Mouse (Mus musculus) hindbrain, embryonic 15.5 days (tissue): Measurements from ENCODE around the gene Zc3h7b. TPM values are rescaled to one million over a fixed set of nuclear protein-coding genes. Genes with fewer than 3 reads are reported as not detected.
A peak's percentile ranks its signal among the peaks of the same experiment; 100 is the strongest.

Experiments used
- ATAC-seq: fragments of 200-750 bp; cut with Nextera tagmentation; 2 replicates; pipeline ENCODE4 v1.8.0; 2017; ENCODE audit warnings: low read depth, moderate number of reproducible peaks, moderate TSS enrichment; ENCODE audit not compliant: low FRiP score
- H3K27ac ChIP-seq: fragments of 300-500 bp; sonication (generic); replicated peaks from 2 replicates; pipeline ENCODE4 v1.5.1; 2015; ENCODE audit warnings: mild to moderate bottlenecking, inconsistent platforms
- H3K27me3 ChIP-seq: fragments of 300-500 bp; sonication (generic); 2 replicates; pipeline ENCODE4 v1.6.1; 2015; ENCODE audit warnings: control low read depth, inconsistent platforms
- H3K36me3 ChIP-seq: fragments of 300-500 bp; sonication (generic); 2 replicates; pipeline ENCODE4 v1.6.1; 2015; ENCODE audit warnings: control low read depth, inconsistent platforms
- H3K4me1 ChIP-seq: fragments of 300-500 bp; sonication (generic); replicated peaks from 2 replicates; pipeline ENCODE4 v1.6.1; 2015; ENCODE audit warnings: control low read depth, inconsistent platforms
- H3K4me2 ChIP-seq: fragments of 300-500 bp; sonication (generic); 2 replicates; pipeline ENCODE4 v1.6.1; 2015; ENCODE audit warnings: moderate library complexity, mild to moderate bottlenecking, inconsistent platforms
- H3K4me3 ChIP-seq: fragments of 300-500 bp; sonication (generic); 2 replicates; pipeline ENCODE4 v1.5.1; 2015; ENCODE audit warnings: mild to moderate bottlenecking, inconsistent platforms
- H3K9ac ChIP-seq: fragments of 300-500 bp; sonication (generic); 2 replicates; pipeline ENCODE4 v1.6.1; 2015; ENCODE audit warnings: inconsistent platforms
- H3K9me3 ChIP-seq: fragments of 300-500 bp; sonication (generic); 2 replicates; pipeline ENCODE4 v1.6.1; 2016; ENCODE audit warnings: control low read depth, inconsistent platforms
- WGBS: fragments of 180-500 bp; shearing (Covaris S2); methylation state at CpG from one replicate; pipeline ENCODE4 v1.1.7; 2015; 5-methylcytosine and 5-hydroxymethylcytosine counted together
- polyA plus RNA-seq: library from polyadenylated mRNA; unstranded; fragments of >200 nt; fragmentation: Nextera tagmentation; extraction: Ambion mirVana; gene quantifications from 2 replicates; pipeline ENCODE4 v1.2.1, GENCODE M21; 2015

The Zc3h7b gene
- polyA plus RNA-seq, 1 experiment from 2014 or later, result 49.8 TPM

DNA sequence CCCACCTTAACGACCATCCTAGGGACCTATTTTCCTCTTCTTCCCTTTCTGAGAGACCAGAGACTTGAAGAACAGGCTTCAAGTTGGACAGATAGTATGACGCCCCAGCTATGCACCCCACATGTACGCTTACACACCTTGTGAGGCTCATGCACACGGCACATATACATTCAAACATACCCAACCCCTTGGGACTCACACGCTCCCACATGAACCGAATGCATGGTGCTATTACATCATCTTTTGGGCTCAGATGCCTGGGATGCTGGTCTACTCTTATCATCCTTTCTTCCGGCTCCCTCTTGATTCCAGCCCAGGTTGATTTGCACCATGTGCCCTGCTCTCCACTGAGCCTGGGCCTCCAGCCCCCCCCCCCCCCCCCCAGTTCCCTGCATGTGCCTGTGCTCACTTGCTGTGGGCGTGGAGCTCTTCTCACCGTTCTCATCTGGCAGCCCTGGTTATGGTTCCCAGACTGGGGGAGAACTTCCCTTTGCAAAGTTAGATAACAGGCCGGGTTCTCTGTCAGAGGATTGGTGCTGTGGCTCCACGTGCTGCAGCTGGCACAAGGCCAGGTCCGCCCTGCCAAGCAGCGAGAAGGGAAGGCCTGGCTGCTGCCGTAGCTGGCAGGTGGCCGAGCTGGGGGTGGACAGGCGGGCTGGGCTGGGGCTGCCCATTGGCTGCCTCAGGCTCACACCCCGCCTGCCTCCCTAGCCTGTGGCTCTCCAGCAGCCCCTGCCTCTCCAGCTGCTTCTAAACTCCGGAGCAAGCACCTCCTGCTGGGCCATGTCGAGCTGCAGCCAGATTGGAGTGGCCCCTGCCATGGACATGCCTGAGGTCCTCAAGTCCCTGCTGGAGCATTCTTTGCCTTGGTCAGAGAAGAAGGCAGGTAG, 57.4 kb downstream of the Zc3h7b start, which contains the start of gene Tef:
Tef (plus strand) TSS at position 421 of the 890 bp plus-strand sequence.
- Histone ChIP-seq H3K36me3 (no peaks in the 10 kb centered on the region), H3K27ac (peak within 1 kb of the TSS; percentile 58), H3K4me1 (peaks cover 26% of the 10 kb centered on the region), H3K9ac (peak within 1 kb of the TSS; percentile 32), H3K4me3 (peak within 1 kb of the TSS; percentile 29), H3K27me3 (no peaks in the 10 kb centered on the region), H3K4me2 (peak within 1 kb of the TSS; percentile 58), H3K9me3 (no peaks in the 10 kb centered on the region)
- ATAC-seq, result peak; percentile 97
- WGBS, result 25% methylated on average over 19 of the region's 19 CpGs

DNA sequence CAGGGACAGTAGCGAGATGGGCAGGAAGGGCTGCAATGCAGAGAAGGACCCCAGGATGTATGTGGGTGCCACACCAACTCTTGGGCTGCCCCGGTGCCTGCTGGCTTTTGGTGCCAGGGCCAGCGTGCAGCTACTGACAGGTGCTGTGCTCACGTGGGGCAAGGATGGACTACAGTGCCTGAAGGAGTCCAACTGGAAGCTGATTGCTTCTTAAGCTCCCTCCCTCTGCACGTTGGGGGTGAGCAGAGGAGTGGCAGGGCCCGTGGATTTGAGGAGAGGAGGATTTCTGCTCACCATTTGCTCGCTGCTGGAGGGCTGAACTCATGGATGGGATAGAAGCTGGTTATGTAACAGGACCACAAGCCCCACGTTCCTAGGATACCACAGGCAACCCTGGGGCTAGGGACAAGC, 58.1 kb downstream of the Zc3h7b start:
- H3K4me3 ChIP-seq, result peak overlapping the region; percentile 29
- H3K9me3 ChIP-seq, result no peaks in the 10 kb centered on the region
- H3K27me3 ChIP-seq, result no peaks in the 10 kb centered on the region
- peak overlapping the region; percentile 58 for H3K27ac ChIP-seq
- peak overlapping the region; percentile 32 for H3K9ac ChIP-seq
- H3K36me3 ChIP-seq, result no peaks in the 10 kb centered on the region
- peak overlapping the region; percentile 58 for H3K4me2 ChIP-seq
- 14% methylated on average over 8 of the region's 8 CpGs for WGBS
- no peak for ATAC-seq
- H3K4me1 ChIP-seq, result peaks cover 26% of the 10 kb centered on the region

DNA sequence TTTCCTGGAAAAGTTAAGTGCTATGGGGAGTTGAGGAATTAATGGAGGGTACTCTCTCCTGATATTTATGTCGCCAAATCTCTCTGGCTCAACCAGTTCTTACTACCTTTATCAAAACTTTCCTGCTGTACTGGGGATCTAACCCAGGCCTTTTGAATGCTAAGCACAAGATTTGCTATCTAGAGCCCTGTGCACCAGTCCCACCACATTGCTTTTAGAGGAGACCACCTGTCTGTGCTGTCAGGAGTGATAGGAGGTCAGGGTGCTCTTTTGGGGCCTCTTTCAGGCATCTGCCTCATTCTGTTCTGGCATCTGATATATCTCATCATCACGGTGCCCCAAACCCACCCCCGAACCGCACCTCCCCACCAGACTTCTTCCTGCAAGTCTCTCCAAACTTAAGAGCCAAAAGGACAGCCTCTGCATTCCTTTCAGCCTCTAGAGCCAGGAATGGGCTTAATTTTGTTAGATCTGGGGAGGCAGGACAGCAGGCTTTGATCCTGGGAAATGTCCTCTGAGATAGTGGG, 58.6 kb downstream of the Zc3h7b start:
- Histone ChIP-seq H3K4me2 (peak overlapping the region; percentile 58), H3K27ac (no peak overlapping the region), H3K9me3 (no peaks in the 10 kb centered on the region), H3K4me1 (peaks cover 26% of the 10 kb centered on the region), H3K4me3 (no peak overlapping the region; the same call in 1 of the 2 replicates), H3K36me3 (no peaks in the 10 kb centered on the region), H3K27me3 (no peaks in the 10 kb centered on the region), H3K9ac (peak overlapping the region; percentile 32; the same call in 1 of the 2 replicates)
- 65% methylated on average over 4 of the region's 4 CpGs for WGBS
- no peak for ATAC-seq

DNA sequence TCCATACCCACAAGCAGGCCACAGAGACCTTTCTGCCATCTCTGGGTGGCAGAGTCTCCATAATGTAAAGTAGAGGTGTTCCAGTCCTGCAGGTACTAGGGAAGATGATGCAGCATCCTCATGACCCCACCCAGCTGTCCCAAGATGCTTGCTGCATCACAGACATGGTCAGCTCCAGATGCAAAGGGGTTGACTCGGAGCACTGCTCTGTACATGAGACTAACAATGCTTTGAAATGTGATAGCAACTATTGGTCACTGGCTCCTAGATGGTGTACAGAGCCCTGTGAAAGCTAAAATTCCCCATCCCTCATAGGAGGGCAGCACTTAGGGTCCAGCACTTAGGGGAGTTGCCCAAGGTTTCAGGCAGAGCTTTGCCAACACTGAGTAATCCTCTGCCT, 59.3 kb downstream of the Zc3h7b start:
- H3K4me2 ChIP-seq, result no peak overlapping the region
- no peak overlapping the region for H3K27ac ChIP-seq
- no peaks in the 10 kb centered on the region for H3K9me3 ChIP-seq
- H3K27me3 ChIP-seq, result no peaks in the 10 kb centered on the region
- H3K36me3 ChIP-seq, result no peaks in the 10 kb centered on the region
- WGBS, result 59% methylated on average over 1 of the region's 1 CpGs
- ATAC-seq, result no peak
- H3K4me3 ChIP-seq, result no peak overlapping the region
- peaks cover 27% of the 10 kb centered on the region for H3K4me1 ChIP-seq
- no peak overlapping the region for H3K9ac ChIP-seq

DNA sequence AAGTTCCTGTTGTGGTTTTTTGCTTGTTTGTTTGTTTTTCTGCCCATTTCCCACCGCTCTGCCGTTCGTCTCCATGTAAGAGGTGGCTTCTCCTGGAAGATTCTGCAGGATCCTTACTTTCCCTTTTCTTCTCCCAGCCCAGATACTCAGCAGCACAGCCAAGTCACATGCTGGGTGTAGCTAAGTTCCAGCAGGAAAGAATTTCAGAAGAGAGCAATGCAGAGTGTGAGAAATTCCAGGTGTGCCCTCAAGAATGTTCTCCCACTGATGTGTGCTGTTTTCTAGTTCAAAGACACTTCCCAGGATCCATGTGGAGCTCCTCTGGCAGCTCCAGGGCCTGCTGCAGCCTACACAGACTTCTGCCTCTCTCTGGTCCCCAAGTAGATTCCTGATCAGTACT, 60.0 kb downstream of the Zc3h7b start:
- Histone ChIP-seq H3K4me2 (no peak overlapping the region), H3K9ac (no peak overlapping the region), H3K4me1 (peaks cover 34% of the 10 kb centered on the region), H3K9me3 (no peaks in the 10 kb centered on the region), H3K27ac (no peak overlapping the region), H3K36me3 (no peaks in the 10 kb centered on the region), H3K4me3 (no peak overlapping the region), H3K27me3 (no peaks in the 10 kb centered on the region)
- WGBS, result 80% methylated on average over 3 of the region's 3 CpGs
- ATAC-seq, result no peak

DNA sequence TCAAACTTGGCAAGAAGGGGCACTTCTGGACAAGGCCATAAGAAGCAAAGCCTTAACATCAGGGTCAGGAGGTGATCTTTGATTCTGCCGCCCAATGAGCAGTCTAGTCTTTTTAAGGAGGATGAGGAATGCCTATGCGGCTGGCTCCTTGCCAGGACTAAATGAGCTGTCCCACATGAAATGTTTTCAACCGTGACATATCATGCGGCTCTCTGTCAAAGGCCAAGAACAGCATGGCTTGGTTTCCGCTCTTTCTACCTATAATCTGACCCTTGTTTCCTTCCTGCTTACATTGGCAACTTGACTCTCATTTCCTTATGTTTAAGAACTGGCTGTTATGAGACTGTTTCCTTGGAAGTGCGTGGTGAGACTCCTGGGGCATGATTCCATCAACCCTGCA, 60.8 kb downstream of the Zc3h7b start:
- Histone ChIP-seq H3K4me3 (no peak overlapping the region), H3K36me3 (no peaks in the 10 kb centered on the region), H3K4me2 (no peak overlapping the region), H3K4me1 (peaks cover 42% of the 10 kb centered on the region), H3K9ac (no peak overlapping the region), H3K9me3 (no peaks in the 10 kb centered on the region), H3K27ac (no peak overlapping the region), H3K27me3 (no peaks in the 10 kb centered on the region)
- no peak for ATAC-seq
- 40% methylated on average over 6 of the region's 6 CpGs for WGBS

DNA sequence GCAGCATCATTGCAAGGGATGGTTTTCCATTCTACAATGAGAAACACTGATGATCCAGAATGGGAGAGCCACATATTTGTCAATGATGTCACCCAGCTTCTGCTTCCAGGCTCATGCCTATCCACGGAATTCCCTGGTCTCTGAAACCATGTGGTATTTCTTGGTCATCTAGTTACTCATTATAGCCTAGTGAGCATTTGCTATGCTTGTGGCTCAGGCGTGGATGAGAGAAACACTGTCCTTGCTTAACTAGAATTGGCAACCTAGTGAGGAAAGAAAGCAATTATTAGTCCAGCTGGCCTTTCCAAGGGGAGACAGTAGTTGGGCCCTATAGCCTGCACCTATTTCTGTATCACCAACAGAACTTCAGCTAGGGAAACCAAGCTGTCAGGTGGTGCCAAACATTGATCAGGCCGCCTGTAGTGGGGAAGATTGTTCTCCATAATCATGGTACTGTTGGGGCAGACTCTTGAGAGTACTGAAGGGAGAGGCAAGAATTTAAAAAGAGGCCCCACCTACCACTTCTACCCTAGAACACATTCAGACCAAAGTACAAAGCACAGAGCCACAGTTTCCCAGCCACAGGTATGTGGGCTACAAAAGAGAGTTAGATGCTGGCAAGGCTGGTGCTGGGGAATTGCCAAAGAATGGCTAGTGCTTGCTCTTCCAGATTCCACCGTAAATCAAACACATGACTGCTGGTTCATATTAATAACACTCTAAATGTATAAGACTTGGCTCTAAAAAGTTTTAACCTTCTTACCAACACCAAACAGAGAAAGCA, 62.0 kb downstream of the Zc3h7b start:
- H3K4me3 ChIP-seq, result no peak overlapping the region
- H3K36me3 ChIP-seq, result no peaks in the 10 kb centered on the region
- H3K4me1 ChIP-seq, result peaks cover 43% of the 10 kb centered on the region
- WGBS, result 85% methylated on average over 4 of the region's 4 CpGs
- no peaks in the 10 kb centered on the region for H3K27me3 ChIP-seq
- no peaks in the 10 kb centered on the region for H3K9me3 ChIP-seq
- H3K9ac ChIP-seq, result no peak overlapping the region
- H3K27ac ChIP-seq, result no peak overlapping the region
- ATAC-seq, result no peak
- no peak overlapping the region for H3K4me2 ChIP-seq

DNA sequence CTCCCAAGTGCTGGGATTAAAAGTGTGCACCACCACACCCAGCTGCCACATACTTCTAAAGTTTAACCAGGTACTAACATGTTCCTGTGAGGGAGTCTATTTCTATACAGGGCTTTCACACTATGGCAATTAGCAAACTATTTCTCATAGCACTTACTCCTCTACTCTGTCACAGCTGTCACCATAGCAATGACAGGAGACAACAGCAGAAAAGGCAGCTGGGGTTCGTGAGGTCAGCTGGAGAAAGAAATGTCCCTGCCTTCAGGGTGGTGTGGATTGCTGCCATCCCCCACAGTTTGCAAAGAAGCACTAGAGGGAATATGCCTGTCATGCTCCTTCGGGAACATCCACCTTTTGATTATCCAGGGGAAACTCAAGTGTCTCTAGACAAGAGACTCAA, 63.9 kb downstream of the Zc3h7b start:
- Histone ChIP-seq H3K4me2 (no peak overlapping the region), H3K4me3 (no peak overlapping the region), H3K27ac (no peak overlapping the region), H3K36me3 (no peaks in the 10 kb centered on the region), H3K27me3 (no peaks in the 10 kb centered on the region), H3K9me3 (no peaks in the 10 kb centered on the region), H3K4me1 (peaks cover 42% of the 10 kb centered on the region), H3K9ac (no peak overlapping the region)
- no peak for ATAC-seq
- 60% methylated on average over 2 of the region's 2 CpGs for WGBS

DNA sequence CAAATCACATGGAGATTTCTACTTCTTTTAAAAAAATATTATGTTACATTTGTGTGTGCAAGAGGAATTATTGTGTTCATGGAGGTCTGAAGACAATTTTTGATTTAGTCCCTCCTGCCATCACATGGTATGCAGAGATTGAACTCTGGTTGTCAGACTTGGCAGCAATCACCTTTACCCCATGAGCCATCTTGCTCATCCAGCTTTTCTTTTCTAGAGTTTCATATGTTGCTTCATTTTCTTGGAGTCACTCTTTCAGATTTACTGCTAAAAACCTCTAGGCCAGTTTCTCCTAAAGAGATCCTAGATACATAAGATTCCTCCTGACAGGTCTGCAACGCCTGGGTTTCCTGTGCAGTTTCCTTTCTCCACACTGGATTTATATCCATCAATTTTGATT, 64.7 kb downstream of the Zc3h7b start:
- Histone ChIP-seq H3K4me3 (no peak overlapping the region), H3K4me2 (peak overlapping the region; percentile 92), H3K36me3 (no peaks in the 10 kb centered on the region), H3K9me3 (no peaks in the 10 kb centered on the region), H3K9ac (peak overlapping the region; percentile 51; the same call in 1 of the 2 replicates), H3K4me1 (peaks cover 40% of the 10 kb centered on the region), H3K27ac (peak overlapping the region; percentile 86), H3K27me3 (no peaks in the 10 kb centered on the region)
- WGBS, result 51% methylated on average over 1 of the region's 1 CpGs
- ATAC-seq, result no peak

DNA sequence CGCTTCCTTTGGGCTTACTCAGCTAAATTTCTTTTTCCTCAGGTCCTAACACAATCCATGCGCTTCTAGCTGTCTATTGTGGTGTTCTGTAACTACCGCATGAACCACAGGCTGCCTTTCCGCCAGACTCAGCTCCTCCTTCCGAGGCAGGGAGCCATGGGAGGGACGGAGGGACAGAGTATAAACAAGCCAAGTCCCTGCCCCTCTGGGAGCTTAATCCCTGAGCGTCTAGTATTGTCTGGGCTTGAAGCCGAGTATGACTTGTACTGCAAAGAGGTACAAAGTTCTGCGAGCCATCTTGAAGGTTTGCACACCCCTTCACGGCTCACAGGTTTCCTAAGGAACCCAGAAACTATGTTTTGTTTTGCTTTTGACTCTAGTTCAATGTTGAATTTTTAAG, 65.3 kb downstream of the Zc3h7b start:
- Histone ChIP-seq H3K9me3 (no peaks in the 10 kb centered on the region), H3K27ac (peak overlapping the region; percentile 86), H3K36me3 (peaks cover 3% of the 10 kb centered on the region), H3K9ac (peak overlapping the region; percentile 51), H3K4me2 (peak overlapping the region; percentile 92), H3K4me1 (peaks cover 40% of the 10 kb centered on the region), H3K27me3 (no peaks in the 10 kb centered on the region), H3K4me3 (peak overlapping the region; percentile 73)
- no peak for ATAC-seq
- WGBS, result under 1% methylated on average over 10 of the region's 10 CpGs

DNA sequence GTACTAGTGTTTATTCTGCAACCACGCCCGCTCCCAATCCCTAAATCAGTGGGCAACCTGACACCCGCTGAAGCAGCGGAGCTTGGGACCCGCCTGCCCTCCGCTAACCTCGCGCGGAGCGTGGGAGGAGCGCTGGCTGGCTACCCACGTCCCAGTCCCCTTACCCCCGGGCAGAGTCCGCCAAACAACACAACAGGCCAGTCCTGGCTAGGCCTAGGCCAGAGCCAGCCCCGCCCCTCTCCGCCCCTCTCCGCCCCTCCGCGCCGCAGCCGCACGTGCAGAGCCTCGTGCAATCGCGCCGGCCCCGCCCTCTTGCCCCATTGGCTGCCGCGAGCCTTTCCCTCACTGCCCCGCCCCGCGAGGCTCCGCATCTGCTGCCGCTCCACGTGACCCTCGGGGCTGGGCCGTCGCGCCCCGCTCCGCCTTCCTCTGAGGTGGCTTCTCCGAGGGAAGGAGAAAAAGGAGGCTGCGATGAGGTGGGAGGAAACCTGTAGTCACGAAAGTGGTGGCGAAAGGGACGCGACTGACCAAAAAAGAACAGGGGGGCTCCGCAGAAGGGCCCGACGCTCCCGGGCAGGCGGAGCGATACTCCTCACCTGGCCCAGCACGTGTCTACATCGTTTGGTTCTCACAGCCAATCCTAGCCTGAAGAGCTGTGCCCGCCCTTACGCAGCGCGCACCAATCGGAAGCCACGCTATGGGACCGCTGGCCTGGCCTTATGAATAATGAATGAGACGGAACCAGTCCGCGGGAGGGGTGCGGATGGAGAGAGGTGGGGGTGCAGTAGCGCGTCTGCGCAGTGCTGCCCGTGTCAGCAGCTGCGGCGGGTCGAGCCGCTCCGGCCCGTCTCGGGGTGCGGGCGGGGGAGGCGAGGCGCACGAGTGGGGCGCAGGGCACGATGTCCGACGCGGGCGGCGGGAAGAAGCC, 66.1 kb downstream of the Zc3h7b start:
- peak overlapping the region; percentile 73 for H3K4me3 ChIP-seq
- H3K9me3 ChIP-seq, result no peaks in the 10 kb centered on the region
- no peaks in the 10 kb centered on the region for H3K27me3 ChIP-seq
- peak overlapping the region; percentile 86 for H3K27ac ChIP-seq
- under 1% methylated on average over 84 of the region's 89 CpGs for WGBS
- ATAC-seq, result peak; percentile 99
- H3K4me2 ChIP-seq, result peak overlapping the region; percentile 92
- H3K4me1 ChIP-seq, result peaks cover 40% of the 10 kb centered on the region
- peaks cover 10% of the 10 kb centered on the region for H3K36me3 ChIP-seq
- H3K9ac ChIP-seq, result peak overlapping the region; percentile 74
